Mouse (Mus musculus): ENCODE measurements around the gene Nell2. TPM values are rescaled to one million over a fixed set of nuclear protein-coding genes. Genes with fewer than 3 reads are reported as not detected.

Nell2 gene
- polyA plus RNA-seq, 1 experiment from 2014 or later = 13.5 TPM

DNA sequence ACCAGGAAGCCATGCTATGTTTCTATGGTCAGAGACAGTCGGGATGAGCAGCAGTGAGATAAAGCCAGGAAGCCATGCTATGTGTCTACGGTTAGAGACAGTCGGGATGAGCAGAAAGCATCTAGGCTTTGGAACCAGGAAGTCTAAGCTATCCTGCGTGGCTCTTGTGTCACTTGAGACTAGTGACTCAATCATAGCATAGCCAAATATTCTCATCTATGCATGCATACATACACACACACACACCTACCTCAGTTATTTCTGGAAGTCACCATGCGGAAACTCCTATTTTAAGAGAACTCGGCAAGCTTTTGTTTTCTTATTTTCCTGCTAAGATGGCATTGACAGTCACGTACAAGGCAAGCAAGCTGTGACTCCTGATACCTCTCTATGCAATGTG is 457.5 kb downstream of the Nell2 start:
- no peak overlapping the region for H3K27ac ChIP-seq
- no peaks in the 10 kb centered on the region for H3K27me3 ChIP-seq
- no peak overlapping the region for H3K4me3 ChIP-seq
- H3K4me2 ChIP-seq = no peak overlapping the region
- no peak for ATAC-seq (ENCODE audit: insufficient number of reproducible peaks, insufficient read depth, low FRiP score, low TSS enrichment, low read depth)
- H3K9ac ChIP-seq = no peak overlapping the region
- no peaks in the 10 kb centered on the region for H3K36me3 ChIP-seq
- WGBS = 88% methylated on average over 7 of the region's 7 CpGs
- no peaks in the 10 kb centered on the region for H3K4me1 ChIP-seq
- no peaks in the 10 kb centered on the region for H3K9me3 ChIP-seq

GRCm38 (mm10) chr15:95068799-95069198 is 459.6 kb downstream of the Nell2 start:
- Histone ChIP-seq H3K36me3 (no peaks in the 10 kb centered on the region), H3K4me2 (no peak overlapping the region), H3K4me3 (no peak overlapping the region), H3K4me1 (no peaks in the 10 kb centered on the region), H3K27me3 (no peaks in the 10 kb centered on the region), H3K9ac (no peak overlapping the region), H3K9me3 (no peaks in the 10 kb centered on the region), H3K27ac (no peak overlapping the region)
- 51% methylated on average over 1 of the region's 1 CpGs for WGBS
- no peak for ATAC-seq (ENCODE audit: insufficient number of reproducible peaks, insufficient read depth, low FRiP score, low TSS enrichment, low read depth)

- ATAC-seq (ENCODE audit: insufficient number of reproducible peaks, insufficient read depth, low FRiP score, low TSS enrichment, low read depth) = no peak
- 94% methylated on average over 1 of the region's 1 CpGs for WGBS
- Histone ChIP-seq H3K36me3 (no peaks in the 10 kb centered on the region), H3K9me3 (no peaks in the 10 kb centered on the region), H3K4me1 (no peaks in the 10 kb centered on the region), H3K27ac (no peak overlapping the region), H3K27me3 (no peaks in the 10 kb centered on the region), H3K4me2 (no peak overlapping the region), H3K4me3 (no peak overlapping the region), H3K9ac (no peak overlapping the region)
Observed at GRCm38 (mm10) chr15:95068023-95068422, 460.3 kb downstream of the Nell2 start.

DNA sequence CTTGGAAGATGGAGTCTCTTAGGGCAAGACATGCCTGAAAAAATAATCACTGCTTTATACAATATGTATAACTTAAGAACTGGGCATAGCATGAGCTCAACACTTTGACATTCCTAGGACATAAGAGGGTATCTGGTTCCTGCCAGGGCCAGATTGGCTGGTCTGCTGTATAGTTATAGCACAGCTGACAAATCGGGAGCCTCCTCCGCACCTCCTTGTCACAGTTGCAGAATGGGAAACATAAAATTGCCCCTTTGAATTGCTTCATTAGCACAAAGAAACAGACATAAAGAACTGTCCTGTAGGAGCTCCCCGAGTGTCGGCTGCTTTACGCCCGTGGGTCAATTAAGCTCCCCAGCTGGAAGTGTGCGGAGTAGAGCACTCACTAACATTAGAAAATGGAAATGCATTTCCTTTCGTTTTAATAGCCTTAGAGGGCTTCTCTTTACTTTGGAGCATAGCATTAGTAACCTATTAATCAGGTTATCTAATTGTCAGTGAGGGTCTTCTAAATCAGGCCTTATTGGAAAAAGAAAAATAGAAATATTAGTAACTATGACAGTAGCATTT is 473.2 kb downstream of the Nell2 start:
- Histone ChIP-seq H3K4me1 (no peaks in the 10 kb centered on the region), H3K9me3 (no peaks in the 10 kb centered on the region), H3K4me3 (no peak overlapping the region), H3K9ac (no peak overlapping the region), H3K27me3 (no peaks in the 10 kb centered on the region), H3K36me3 (no peaks in the 10 kb centered on the region), H3K27ac (no peak overlapping the region), H3K4me2 (no peak overlapping the region)
- 81% methylated on average over 8 of the region's 8 CpGs for WGBS
- ATAC-seq (ENCODE audit: insufficient number of reproducible peaks, insufficient read depth, low FRiP score, low TSS enrichment, low read depth) = no peak

DNA sequence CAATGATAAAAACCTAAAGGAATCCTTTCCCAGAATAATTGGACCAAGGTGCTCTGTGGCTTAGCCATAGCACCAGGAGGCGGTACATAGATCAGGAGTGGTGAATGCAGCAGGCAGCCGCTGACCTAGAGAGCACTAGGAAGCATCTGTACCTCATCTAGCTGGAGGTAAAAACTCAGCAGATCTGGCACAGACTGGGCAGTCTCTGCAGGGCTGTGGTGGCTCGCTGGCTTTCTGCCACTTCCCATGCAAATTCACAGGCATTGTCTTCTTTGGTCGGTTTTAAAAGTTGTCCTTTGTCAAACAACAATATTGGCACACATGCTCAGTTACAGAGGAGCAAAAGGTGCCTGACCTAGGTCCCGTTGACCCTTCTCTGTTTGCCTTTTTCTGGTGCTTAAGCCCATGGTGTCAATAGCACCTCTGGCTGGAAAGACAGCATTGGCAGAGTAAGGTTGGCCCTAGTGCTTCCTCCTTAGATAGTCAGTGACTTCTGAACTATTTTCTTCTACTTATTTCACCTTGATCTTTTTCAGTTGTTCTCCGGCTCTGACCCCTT is 479.1 kb downstream of the Nell2 start:
- H3K36me3 ChIP-seq = no peaks in the 10 kb centered on the region
- ATAC-seq (ENCODE audit: insufficient number of reproducible peaks, insufficient read depth, low FRiP score, low TSS enrichment, low read depth) = no peak
- 54% methylated on average over 6 of the region's 6 CpGs for WGBS
- peaks cover 9% of the 10 kb centered on the region for H3K4me1 ChIP-seq
- no peaks in the 10 kb centered on the region for H3K27me3 ChIP-seq
- no peak overlapping the region for H3K9ac ChIP-seq
- no peak overlapping the region for H3K4me3 ChIP-seq
- H3K27ac ChIP-seq = no peak overlapping the region
- no peaks in the 10 kb centered on the region for H3K9me3 ChIP-seq
- no peak overlapping the region for H3K4me2 ChIP-seq

- Histone ChIP-seq H3K9ac (no peak overlapping the region), H3K4me2 (no peak overlapping the region), H3K27ac (no peak overlapping the region), H3K9me3 (no peaks in the 10 kb centered on the region), H3K27me3 (no peaks in the 10 kb centered on the region), H3K36me3 (no peaks in the 10 kb centered on the region), H3K4me1 (peaks cover 9% of the 10 kb centered on the region), H3K4me3 (no peak overlapping the region)
- WGBS = 96% methylated on average over 2 of the region's 2 CpGs
- ATAC-seq (ENCODE audit: insufficient number of reproducible peaks, insufficient read depth, low FRiP score, low TSS enrichment, low read depth) = no peak
Observed at GRCm38 (mm10) chr15:95047486-95047885, 480.9 kb downstream of the Nell2 start.

DNA sequence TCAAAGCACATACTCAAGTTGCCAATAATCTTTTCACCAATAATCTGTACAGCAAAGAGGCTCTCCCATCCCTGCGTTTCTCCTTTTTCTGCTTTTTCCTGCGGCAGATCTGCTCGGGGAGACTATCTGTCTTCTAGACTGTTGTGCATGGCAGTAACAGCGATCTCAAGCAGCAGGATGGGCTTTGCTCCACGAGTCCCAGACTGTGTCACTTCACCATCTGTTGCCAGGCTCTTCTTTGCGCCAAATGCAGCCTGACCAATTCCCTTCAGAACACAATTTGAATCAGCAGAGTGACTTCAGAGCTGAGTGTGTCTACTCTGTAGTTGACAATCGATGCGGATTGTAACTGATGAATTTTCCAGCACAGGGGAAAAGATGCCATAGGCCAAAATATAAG is 484.3 kb downstream of the Nell2 start:
- no peaks in the 10 kb centered on the region for H3K36me3 ChIP-seq
- H3K27me3 ChIP-seq = no peaks in the 10 kb centered on the region
- peaks cover 5% of the 10 kb centered on the region for H3K4me1 ChIP-seq
- no peaks in the 10 kb centered on the region for H3K9me3 ChIP-seq
- H3K9ac ChIP-seq = no peak overlapping the region
- no peak overlapping the region for H3K4me3 ChIP-seq
- no peak overlapping the region for H3K4me2 ChIP-seq
- ATAC-seq (ENCODE audit: insufficient number of reproducible peaks, insufficient read depth, low FRiP score, low TSS enrichment, low read depth) = no peak
- WGBS = 77% methylated on average over 8 of the region's 8 CpGs
- no peak overlapping the region for H3K27ac ChIP-seq

GRCm38 (mm10) chr15:95042437-95042836 is 485.9 kb downstream of the Nell2 start:
- no peak overlapping the region for H3K4me3 ChIP-seq
- H3K9me3 ChIP-seq = no peaks in the 10 kb centered on the region
- no peaks in the 10 kb centered on the region for H3K36me3 ChIP-seq
- no peaks in the 10 kb centered on the region for H3K27me3 ChIP-seq
- H3K4me2 ChIP-seq = no peak overlapping the region
- no peak overlapping the region for H3K9ac ChIP-seq
- H3K4me1 ChIP-seq = no peaks in the 10 kb centered on the region
- WGBS = 80% methylated on average over 9 of the region's 9 CpGs
- H3K27ac ChIP-seq = no peak overlapping the region
- no peak for ATAC-seq (ENCODE audit: insufficient number of reproducible peaks, insufficient read depth, low FRiP score, low TSS enrichment, low read depth)

- no peaks in the 10 kb centered on the region for H3K9me3 ChIP-seq
- no peak overlapping the region for H3K27ac ChIP-seq
- no peak overlapping the region for H3K4me2 ChIP-seq
- H3K9ac ChIP-seq = no peak overlapping the region
- H3K27me3 ChIP-seq = no peaks in the 10 kb centered on the region
- no peaks in the 10 kb centered on the region for H3K4me1 ChIP-seq
- 65% methylated on average over 5 of the region's 5 CpGs for WGBS
- no peak for ATAC-seq (ENCODE audit: insufficient number of reproducible peaks, insufficient read depth, low FRiP score, low TSS enrichment, low read depth)
- H3K4me3 ChIP-seq = no peak overlapping the region
- H3K36me3 ChIP-seq = no peaks in the 10 kb centered on the region
Observed at GRCm38 (mm10) chr15:95029487-95029875, 498.9 kb downstream of the Nell2 start.

DNA sequence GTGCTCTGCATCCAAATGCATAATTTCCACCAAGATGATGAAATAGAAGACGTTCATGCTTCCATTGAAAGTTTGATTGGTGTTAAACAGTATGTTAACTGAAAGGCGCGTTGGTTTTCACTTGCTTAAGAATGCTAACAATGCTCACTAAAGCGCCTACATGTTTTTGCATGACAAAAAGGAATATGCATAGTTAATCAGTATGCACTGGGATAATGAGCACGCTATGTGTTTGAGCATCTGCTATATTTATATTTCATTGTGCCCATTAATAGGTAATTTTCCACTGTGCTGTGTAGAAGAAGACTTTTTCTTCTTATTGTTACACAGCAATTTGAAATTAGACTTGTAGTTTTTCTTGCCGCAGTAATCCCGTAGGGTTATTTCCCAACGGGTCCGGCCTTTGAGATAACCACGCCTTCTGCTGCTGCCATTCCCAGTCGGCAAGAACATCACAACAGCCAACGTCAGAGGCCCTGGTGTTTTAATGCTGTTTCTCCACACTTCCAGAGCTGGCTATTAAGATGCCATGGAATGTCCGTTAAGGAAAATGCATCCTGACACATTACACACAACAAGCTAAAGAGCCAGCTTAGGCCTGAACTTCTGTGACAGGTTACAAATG is 499.4 kb downstream of the Nell2 start:
- no peaks in the 10 kb centered on the region for H3K4me1 ChIP-seq
- H3K4me2 ChIP-seq = no peak overlapping the region
- H3K27ac ChIP-seq = no peak overlapping the region
- H3K9me3 ChIP-seq = no peaks in the 10 kb centered on the region
- no peak overlapping the region for H3K9ac ChIP-seq
- no peak for ATAC-seq (ENCODE audit: insufficient number of reproducible peaks, insufficient read depth, low FRiP score, low TSS enrichment, low read depth)
- WGBS = 86% methylated on average over 13 of the region's 13 CpGs
- no peaks in the 10 kb centered on the region for H3K27me3 ChIP-seq
- H3K4me3 ChIP-seq = no peak overlapping the region
- no peaks in the 10 kb centered on the region for H3K36me3 ChIP-seq

All from embryonic facial prominence, embryonic 13.5 days (tissue).